Mouse (Mus musculus) liver, adult 2 months (tissue): Measurements from ENCODE around the gene Fancb.

Experiments used
- CTCF ChIP-seq: fragments of 200-500 bp; IDR thresholded peaks from 2 replicates; pipeline ENCODE4 v1.5.1; 2011; ENCODE audit warnings: low read depth, low read length, control low read depth
- POLR2A ChIP-seq: fragments of 200-500 bp; IDR thresholded peaks from 2 replicates; pipeline ENCODE4 v1.6.1; 2011; ENCODE audit warnings: low read length, control low read depth; ENCODE audit not compliant: insufficient read depth; ENCODE audit errors: extremely low read depth

DNA sequence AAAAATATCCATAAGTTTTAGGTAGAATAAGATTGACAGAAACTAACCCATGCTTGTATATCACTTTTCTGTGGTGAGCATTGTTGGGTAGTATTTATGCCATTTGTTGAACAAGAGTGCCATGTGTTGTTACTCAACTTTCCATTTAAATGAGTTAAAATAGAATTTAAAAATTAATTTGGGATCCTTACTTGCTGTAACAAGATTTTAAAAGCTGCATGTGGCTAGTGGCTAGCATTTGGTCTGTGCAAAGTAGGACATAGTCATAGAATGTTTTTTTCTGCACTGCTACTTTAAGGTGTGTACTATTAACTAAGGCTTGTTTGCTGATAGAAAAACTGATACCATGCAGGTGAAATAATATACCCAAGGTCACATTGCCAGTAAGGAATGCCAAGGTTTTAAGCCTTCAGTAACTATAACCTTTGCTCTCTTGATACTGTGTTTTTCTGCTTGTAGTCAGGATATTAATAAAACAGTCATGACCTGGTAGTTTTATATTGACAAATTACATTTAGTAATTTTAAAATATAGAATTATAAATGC lies 24.5 kb downstream of the Fancb start, which contains the start of gene Gm17604:
- TF ChIP-seq POLR2A (no peak), CTCF (no peak)
